Comparison of ENCODE assay signal across 8 mouse cellular contexts in the genomic region with DNA sequence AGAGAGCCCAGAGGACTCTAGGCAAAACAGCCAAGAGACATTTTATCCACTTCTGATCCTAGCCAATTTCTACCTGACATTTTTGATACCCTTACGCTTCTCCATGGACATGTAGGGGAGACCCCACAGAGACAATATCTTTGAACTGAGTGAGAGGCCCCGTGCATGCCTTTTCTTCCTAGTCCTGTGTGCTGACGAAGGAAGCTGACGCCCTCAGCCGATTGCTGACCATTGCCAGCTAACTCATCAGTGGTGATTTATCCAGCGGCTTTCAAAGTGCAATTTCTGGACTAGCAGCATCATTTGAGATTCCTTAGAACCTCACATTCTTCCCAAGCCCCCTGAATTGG.
A peak's percentile ranks its signal among the peaks of the same experiment; 100 is the strongest.
DNase-seq lines count a peak whose midpoint lies in the region; ATAC-seq lines count a peak whose summit lies in the region.

No protein-coding gene starts in this region.

- H3K27ac ChIP-seq in lung, embryonic 15.5 days: no peak overlapping the region
- no peak overlapping the region for H3K27ac ChIP-seq in hindbrain, embryonic 11.5 days (ENCODE audit: low read depth, low read length)
- H3K27ac ChIP-seq in midbrain, embryonic 12.5 days (replicated peaks): no peak overlapping the region

- WGBS in lung, embryonic 15.5 days: 37% methylated on average over 6 of the region's 6 CpGs
- 73% methylated on average over 6 of the region's 6 CpGs for WGBS in hindbrain, embryonic 11.5 days
- WGBS in midbrain, embryonic 12.5 days: 64% methylated on average over 6 of the region's 6 CpGs

- H3K4me2 ChIP-seq in lung, embryonic 15.5 days: peak overlapping the region; percentile 60
- H3K4me2 ChIP-seq in hindbrain, embryonic 11.5 days (replicated peaks; ENCODE audit: low read depth, low read length): peak overlapping the region; percentile 2; the same call in 1 of the 2 replicates
- peak overlapping the region; percentile 47 for H3K4me2 ChIP-seq in midbrain, embryonic 12.5 days (replicated peaks)

- no peak for ATAC-seq in CD4-positive, CD25-positive, alpha-beta regulatory T cell, adult 4 months
- ATAC-seq in lung, embryonic 15.5 days (ENCODE audit: borderline replicate concordance, extremely low read depth, low FRiP score, low TSS enrichment): peak; percentile 32; the same call in 1 of the 2 replicates
- ATAC-seq in hindbrain, embryonic 11.5 days (ENCODE audit: low FRiP score): peak; percentile 47; the same call in 1 of the 2 replicates
- ATAC-seq in midbrain, embryonic 12.5 days (ENCODE audit: low FRiP score, low read depth): peak; percentile 47
- no peak for ATAC-seq in erythroblast, adult 5-6 weeks (replicated peaks; ENCODE audit: low FRiP score, poor library complexity, severe bottlenecking)

- H3K9ac ChIP-seq in lung, embryonic 15.5 days: no peak overlapping the region
- H3K9ac ChIP-seq in hindbrain, embryonic 11.5 days (ENCODE audit: low read depth, low read length): no peak overlapping the region
- no peak overlapping the region for H3K9ac ChIP-seq in midbrain, embryonic 12.5 days (replicated peaks)

- DNase-seq in CD4-positive, CD25-positive, alpha-beta regulatory T cell, adult 2 months (ENCODE audit: low read depth, low spot score): peak; percentile 1
- no peak for DNase-seq in lung, adult 18-20 months
- DNase-seq in hindbrain, embryonic 11.5 days (ENCODE audit: low spot score): peak; percentile 28
- DNase-seq in urinary bladder, postnatal 25 days (ENCODE audit: low spot score): no peak

- H3K27me3 ChIP-seq in lung, embryonic 15.5 days: no peaks in the 10 kb centered on the region
- no peaks in the 10 kb centered on the region for H3K27me3 ChIP-seq in hindbrain, embryonic 11.5 days (ENCODE audit: control insufficient read depth, insufficient read depth, low read length)
- 0 out of 2 replicates have a peak, but pooled peaks cover 6% of the 10 kb centered on the region for H3K27me3 ChIP-seq in midbrain, embryonic 12.5 days

- peaks cover 13% of the 10 kb centered on the region for H3K4me1 ChIP-seq in lung, embryonic 15.5 days
- H3K4me1 ChIP-seq in hindbrain, embryonic 11.5 days (replicated peaks; ENCODE audit: control insufficient read depth, insufficient read depth, low read length): no peaks in the 10 kb centered on the region
- H3K4me1 ChIP-seq in midbrain, embryonic 12.5 days: peaks cover 11% of the 10 kb centered on the region

- no peaks in the 10 kb centered on the region for H3K9me3 ChIP-seq in lung, embryonic 15.5 days
- no peaks in the 10 kb centered on the region for H3K9me3 ChIP-seq in hindbrain, embryonic 11.5 days (ENCODE audit: control insufficient read depth, low read length)
- no peaks in the 10 kb centered on the region for H3K9me3 ChIP-seq in midbrain, embryonic 12.5 days

- H3K36me3 ChIP-seq in lung, embryonic 15.5 days: no peaks in the 10 kb centered on the region
- no peaks in the 10 kb centered on the region for H3K36me3 ChIP-seq in hindbrain, embryonic 11.5 days (ENCODE audit: control insufficient read depth, insufficient read depth, low read length)
- no peaks in the 10 kb centered on the region for H3K36me3 ChIP-seq in midbrain, embryonic 12.5 days

- H3K4me3 ChIP-seq in lung, embryonic 15.5 days: peak overlapping the region; percentile 24
- no peak overlapping the region for H3K4me3 ChIP-seq in hindbrain, embryonic 11.5 days (ENCODE audit: low read depth, low read length)
- H3K4me3 ChIP-seq in midbrain, embryonic 12.5 days: 0 out of 2 replicates have a peak overlapping the region, but pooled peaks have one; percentile 18

Comparison
In these comparisons a context has a peak if more than half of its experiments do, and no peak if none do; other contexts are left out.
1. DNase-seq: peak in CD4-positive, CD25-positive, alpha-beta regulatory T cell, adult 2 months (single experiment) and hindbrain, embryonic 11.5 days (single experiment); none in lung, adult 18-20 months (0 of 2) and urinary bladder, postnatal 25 days (single experiment).
2. ATAC-seq: peak in lung, embryonic 15.5 days (single experiment), hindbrain, embryonic 11.5 days (single experiment) and midbrain, embryonic 12.5 days (single experiment); none in CD4-positive, CD25-positive, alpha-beta regulatory T cell, adult 4 months (single experiment) and erythroblast, adult 5-6 weeks (single experiment).
3. H3K4me2 ChIP-seq: peak in every context shown above with its lines; median percentile 60 in lung, embryonic 15.5 days; 47 in midbrain, embryonic 12.5 days; 2 in hindbrain, embryonic 11.5 days.